Mouse (Mus musculus) neural tube, embryonic 13.5 days (tissue): Measurements from ENCODE around the gene Sugp2. TPM values are rescaled to one million over a fixed set of nuclear protein-coding genes. Genes with fewer than 3 reads are reported as not detected.

Source experiments
- ATAC-seq: fragments of 200-750 bp; cut with Nextera tagmentation; 2 replicates; pipeline ENCODE4 v1.8.0; 2017; ENCODE audit warnings: low read depth, mild to moderate bottlenecking, moderate TSS enrichment, moderate library complexity
- H3K27ac ChIP-seq: fragments of 300-500 bp; sonication (generic); replicated peaks from 2 replicates; pipeline ENCODE4 v1.5.1; 2015; ENCODE audit warnings: moderate library complexity, mild to moderate bottlenecking, inconsistent platforms
- H3K27me3 ChIP-seq: fragments of 300-500 bp; sonication (generic); 2 replicates; pipeline ENCODE4 v1.6.1; 2015; ENCODE audit warnings: mild to moderate bottlenecking, inconsistent platforms
- H3K36me3 ChIP-seq: fragments of 300-500 bp; sonication (generic); 2 replicates; pipeline ENCODE4 v1.6.1; 2015; ENCODE audit warnings: mild to moderate bottlenecking, inconsistent platforms
- H3K4me1 ChIP-seq: fragments of 300-500 bp; sonication (generic); replicated peaks from 2 replicates; pipeline ENCODE4 v1.6.1; 2015; ENCODE audit warnings: inconsistent platforms
- H3K4me2 ChIP-seq: fragments of 300-500 bp; sonication (generic); 2 replicates; pipeline ENCODE4 v1.6.1; 2015; ENCODE audit warnings: inconsistent platforms, mild to moderate bottlenecking, moderate library complexity
- H3K4me3 ChIP-seq: fragments of 300-500 bp; sonication (generic); 2 replicates; pipeline ENCODE4 v1.5.1; 2015; ENCODE audit warnings: mild to moderate bottlenecking, inconsistent platforms
- H3K9ac ChIP-seq: fragments of 300-500 bp; sonication (generic); 2 replicates; pipeline ENCODE4 v1.6.1; 2015; ENCODE audit warnings: moderate library complexity, mild to moderate bottlenecking, inconsistent platforms
- H3K9me3 ChIP-seq: fragments of 300-500 bp; sonication (generic); 2 replicates; pipeline ENCODE4 v1.6.1; 2016; ENCODE audit warnings: inconsistent platforms
- WGBS: fragments of 180-500 bp; shearing (Covaris S2); methylation state at CpG from one replicate; pipeline ENCODE4 v1.1.7; 2015; 5-methylcytosine and 5-hydroxymethylcytosine counted together
- polyA plus RNA-seq: library from polyadenylated mRNA; unstranded; fragments of >200 nt; fragmentation: Nextera tagmentation; extraction: Ambion mirVana; gene quantifications from 2 replicates; pipeline ENCODE4 v1.2.1, GENCODE M21; 2015

Sugp2 gene
- polyA plus RNA-seq, result 64.8 and 72.5 TPM in 2 replicates

GRCm38 (mm10) chr8:70234080-70234780 lies at the start of gene Sugp2, which contains the start of gene Armc6:
Gene Sugp2 (plus strand): TSS chr8:70234226.
Gene Armc6 (minus strand): TSS chr8:70234466.
- no peaks in the 10 kb centered on the region for H3K27me3 ChIP-seq
- peak within 1 kb of the TSS; percentile 71 for H3K4me3 ChIP-seq
- peaks cover 39% of the 10 kb centered on the region for H3K4me1 ChIP-seq
- ATAC-seq, result peak; percentile 96
- peak within 1 kb of the TSS; percentile 90 for H3K4me2 ChIP-seq
- H3K27ac ChIP-seq, result peak within 1 kb of the TSS; percentile 96
- under 1% methylated on average over 67 of the region's 67 CpGs for WGBS
- H3K9ac ChIP-seq, result peak within 1 kb of the TSS; percentile 85
- H3K9me3 ChIP-seq, result no peaks in the 10 kb centered on the region
- H3K36me3 ChIP-seq, result peaks cover 50% of the 10 kb centered on the region

GRCm38 (mm10) chr8:70188707-70189106 lies 45.3 kb upstream of the Sugp2 start:
- Histone ChIP-seq H3K4me1 (peaks cover 9% of the 10 kb centered on the region), H3K4me2 (no peak overlapping the region), H3K27ac (no peak overlapping the region), H3K4me3 (no peak overlapping the region), H3K9ac (no peak overlapping the region), H3K36me3 (peaks cover 9% of the 10 kb centered on the region), H3K9me3 (no peaks in the 10 kb centered on the region), H3K27me3 (no peaks in the 10 kb centered on the region)
- ATAC-seq, result no peak
- WGBS, result 77% methylated on average over 7 of the region's 7 CpGs

GRCm38 (mm10) chr8:70193238-70193637 lies 40.8 kb upstream of the Sugp2 start:
- Histone ChIP-seq H3K36me3 (peaks cover 5% of the 10 kb centered on the region; the same call in 1 of the 2 replicates), H3K4me2 (no peak overlapping the region), H3K4me1 (peaks cover 9% of the 10 kb centered on the region), H3K9ac (no peak overlapping the region), H3K27me3 (no peaks in the 10 kb centered on the region), H3K9me3 (no peaks in the 10 kb centered on the region), H3K4me3 (no peak overlapping the region), H3K27ac (no peak overlapping the region)
- no peak for ATAC-seq
- 50% methylated on average over 5 of the region's 5 CpGs for WGBS

- H3K4me2 ChIP-seq, result no peak overlapping the region
- H3K9me3 ChIP-seq, result no peaks in the 10 kb centered on the region
- no peaks in the 10 kb centered on the region for H3K27me3 ChIP-seq
- no peak overlapping the region for H3K4me3 ChIP-seq
- H3K27ac ChIP-seq, result no peak overlapping the region
- H3K9ac ChIP-seq, result no peak overlapping the region
- H3K36me3 ChIP-seq, result peaks cover 2% of the 10 kb centered on the region; the same call in 1 of the 2 replicates
- ATAC-seq, result no peak
- H3K4me1 ChIP-seq, result peaks cover 9% of the 10 kb centered on the region
- WGBS, result 76% methylated on average over 3 of the region's 3 CpGs
Measured at GRCm38 (mm10) chr8:70194191-70194590, 39.8 kb upstream of the Sugp2 start.

GRCm38 (mm10) chr8:70195762-70196161 lies 38.3 kb upstream of the Sugp2 start:
- no peak overlapping the region for H3K27ac ChIP-seq
- no peaks in the 10 kb centered on the region for H3K27me3 ChIP-seq
- no peak overlapping the region for H3K4me3 ChIP-seq
- H3K4me2 ChIP-seq, result no peak overlapping the region
- H3K36me3 ChIP-seq, result 0 out of 2 replicates have a peak, but pooled peaks cover 2% of the 10 kb centered on the region
- H3K9me3 ChIP-seq, result no peaks in the 10 kb centered on the region
- no peak for ATAC-seq
- no peak overlapping the region for H3K9ac ChIP-seq
- H3K4me1 ChIP-seq, result peaks cover 12% of the 10 kb centered on the region
- WGBS, result 86% methylated on average over 2 of the region's 2 CpGs

GRCm38 (mm10) chr8:70197603-70198002 lies 36.4 kb upstream of the Sugp2 start:
- no peak for ATAC-seq
- Histone ChIP-seq H3K27ac (no peak overlapping the region), H3K9ac (peak overlapping the region; percentile 32; the same call in 1 of the 2 replicates), H3K4me2 (no peak overlapping the region), H3K36me3 (0 out of 2 replicates have a peak, but pooled peaks cover 2% of the 10 kb centered on the region), H3K4me1 (peaks cover 7% of the 10 kb centered on the region; the same call in 1 of the 2 replicates), H3K9me3 (no peaks in the 10 kb centered on the region), H3K4me3 (no peak overlapping the region), H3K27me3 (no peaks in the 10 kb centered on the region)
- 54% methylated on average over 7 of the region's 7 CpGs for WGBS

- ATAC-seq, result no peak
- Histone ChIP-seq H3K4me3 (no peak overlapping the region), H3K9ac (no peak overlapping the region), H3K27ac (no peak overlapping the region), H3K36me3 (no peaks in the 10 kb centered on the region), H3K4me1 (peaks cover 7% of the 10 kb centered on the region; the same call in 1 of the 2 replicates), H3K27me3 (no peaks in the 10 kb centered on the region), H3K4me2 (no peak overlapping the region), H3K9me3 (no peaks in the 10 kb centered on the region)
- 77% methylated on average over 5 of the region's 5 CpGs for WGBS
Measured at GRCm38 (mm10) chr8:70200098-70200681, 33.8 kb upstream of the Sugp2 start.

GRCm38 (mm10) chr8:70201417-70201816 lies 32.6 kb upstream of the Sugp2 start:
- H3K4me3 ChIP-seq, result no peak overlapping the region
- H3K9ac ChIP-seq, result no peak overlapping the region
- H3K27ac ChIP-seq, result no peak overlapping the region
- H3K4me2 ChIP-seq, result no peak overlapping the region
- no peaks in the 10 kb centered on the region for H3K9me3 ChIP-seq
- WGBS, result 89% methylated on average over 3 of the region's 3 CpGs
- no peaks in the 10 kb centered on the region for H3K27me3 ChIP-seq
- ATAC-seq, result no peak
- peaks cover 7% of the 10 kb centered on the region; the same call in 1 of the 2 replicates for H3K4me1 ChIP-seq
- no peaks in the 10 kb centered on the region for H3K36me3 ChIP-seq

- no peak overlapping the region for H3K4me3 ChIP-seq
- ATAC-seq, result no peak
- no peaks in the 10 kb centered on the region for H3K27me3 ChIP-seq
- no peaks in the 10 kb centered on the region for H3K9me3 ChIP-seq
- H3K4me2 ChIP-seq, result no peak overlapping the region
- H3K27ac ChIP-seq, result no peak overlapping the region
- H3K9ac ChIP-seq, result no peak overlapping the region
- peaks cover 7% of the 10 kb centered on the region; the same call in 1 of the 2 replicates for H3K4me1 ChIP-seq
- 67% methylated on average over 4 of the region's 4 CpGs for WGBS
- H3K36me3 ChIP-seq, result no peaks in the 10 kb centered on the region
Measured at GRCm38 (mm10) chr8:70203072-70203471, 31.0 kb upstream of the Sugp2 start.

GRCm38 (mm10) chr8:70204757-70205156 lies 29.3 kb upstream of the Sugp2 start:
- 74% methylated on average over 1 of the region's 1 CpGs for WGBS
- no peak overlapping the region for H3K4me2 ChIP-seq
- no peak for ATAC-seq

GRCm38 (mm10) chr8:70208130-70208529 lies 25.9 kb upstream of the Sugp2 start:
- Histone ChIP-seq H3K27ac (no peak overlapping the region), H3K9me3 (no peaks in the 10 kb centered on the region), H3K4me1 (peaks cover 17% of the 10 kb centered on the region), H3K9ac (peak overlapping the region; percentile 6; the same call in 1 of the 2 replicates), H3K36me3 (no peaks in the 10 kb centered on the region), H3K4me2 (no peak overlapping the region), H3K27me3 (peaks cover 17% of the 10 kb centered on the region), H3K4me3 (no peak overlapping the region)
- WGBS, result 71% methylated on average over 1 of the region's 1 CpGs
- ATAC-seq, result no peak

More at GRCm38 (mm10) chr8:70204757-70205156, 29.3 kb upstream of the Sugp2 start:
- Histone ChIP-seq H3K9me3 (no peaks in the 10 kb centered on the region), H3K36me3 (no peaks in the 10 kb centered on the region), H3K4me3 (no peak overlapping the region), H3K4me1 (0 out of 2 replicates have a peak, but pooled peaks cover 7% of the 10 kb centered on the region), H3K9ac (no peak overlapping the region), H3K27me3 (peaks cover 1% of the 10 kb centered on the region), H3K27ac (no peak overlapping the region)

GRCm38 (mm10) chr8:70210538-70210937 lies 23.5 kb upstream of the Sugp2 start:
- Histone ChIP-seq H3K9ac (peak overlapping the region; percentile 42; the same call in 1 of the 2 replicates), H3K9me3 (no peaks in the 10 kb centered on the region), H3K36me3 (no peaks in the 10 kb centered on the region), H3K27me3 (peaks cover 17% of the 10 kb centered on the region), H3K27ac (no peak overlapping the region), H3K4me3 (no peak overlapping the region), H3K4me1 (peaks cover 19% of the 10 kb centered on the region), H3K4me2 (peak overlapping the region; percentile 96; the same call in 1 of the 2 replicates)
- ATAC-seq, result no peak
- WGBS, result 23% methylated on average over 8 of the region's 8 CpGs
